Mouse (Mus musculus) liver, adult 2 months (tissue): Measurements from ENCODE around the gene Gm10447. TPM values are rescaled to one million over a fixed set of nuclear protein-coding genes. Genes with fewer than 3 reads are reported as not detected.

Source experiments
- DNase-seq: peaks from one replicate; pipeline ENCODE4 v3.0.0-alpha.2; 2011; ENCODE audit warnings: low read depth, low spot score; ENCODE audit errors: extremely low read depth
- H3K27ac ChIP-seq: fragments of 200-500 bp; replicated peaks from 2 replicates; pipeline ENCODE4 v1.5.1; 2012; ENCODE audit warnings: low read depth, mild to moderate bottlenecking, control low read depth, inconsistent platforms, low read length; ENCODE audit not compliant: insufficient read depth
- H3K27me3 ChIP-seq: fragments of 200-500 bp; 2 replicates; pipeline ENCODE4 v1.6.1; 2012; ENCODE audit warnings: mild to moderate bottlenecking, moderate library complexity, low read length, inconsistent platforms; ENCODE audit not compliant: control insufficient read depth, insufficient read depth
- H3K36me3 ChIP-seq: fragments of 200-500 bp; 2 replicates; pipeline ENCODE4 v1.6.1; 2012; ENCODE audit warnings: low read length, inconsistent platforms; ENCODE audit not compliant: control insufficient read depth, insufficient read depth
- H3K4me1 ChIP-seq: fragments of 200-500 bp; 2 replicates; pipeline ENCODE4 v1.6.1; 2011; ENCODE audit warnings: low read length; ENCODE audit not compliant: control insufficient read depth, insufficient read depth
- H3K4me3 ChIP-seq: fragments of 200-500 bp; 2 replicates; pipeline ENCODE4 v1.5.1; 2011; ENCODE audit warnings: low read depth, mild to moderate bottlenecking, control low read depth, low read length, moderate library complexity; ENCODE audit not compliant: insufficient read depth
- H3K79me2 ChIP-seq: fragments of 200-500 bp; 2 replicates; pipeline ENCODE4 v1.6.1; 2012; ENCODE audit warnings: inconsistent platforms, mild to moderate bottlenecking, low read length, moderate library complexity; ENCODE audit not compliant: control insufficient read depth, insufficient read depth
- H3K9ac ChIP-seq: fragments of 200-500 bp; 2 replicates; pipeline ENCODE4 v1.6.1; 2012; ENCODE audit warnings: low read depth, mild to moderate bottlenecking, control low read depth, inconsistent platforms, low read length
- CTCF ChIP-seq: fragments of 200-500 bp; IDR thresholded peaks from 2 replicates; pipeline ENCODE4 v1.5.1; 2011; ENCODE audit warnings: low read depth, low read length, control low read depth
- POLR2A ChIP-seq: fragments of 200-500 bp; IDR thresholded peaks from 2 replicates; pipeline ENCODE4 v1.6.1; 2011; ENCODE audit warnings: low read length, control low read depth; ENCODE audit not compliant: insufficient read depth; ENCODE audit errors: extremely low read depth
- WGBS: fragments of 180-500 bp; shearing (Covaris S2); methylation state at CpG from one replicate; pipeline ENCODE4 v1.1.7; 2018; 5-methylcytosine and 5-hydroxymethylcytosine counted together
- polyA plus RNA-seq: library from polyadenylated mRNA; depleted of rRNA; stranded (reverse); fragments of >200 nt; gene quantifications from 2 replicates; pipeline ENCODE4 v1.2.3, GENCODE M21; 2012
- total RNA-seq: library from RNA; depleted of rRNA; stranded (reverse); fragments of >200 nt; gene quantifications from 2 replicates; pipeline ENCODE4 v1.2.3, GENCODE M21; 2014

Gm10447 gene
- total and polyA plus RNA-seq, 2 experiments, result 0.46 to 2.5 TPM

DNA sequence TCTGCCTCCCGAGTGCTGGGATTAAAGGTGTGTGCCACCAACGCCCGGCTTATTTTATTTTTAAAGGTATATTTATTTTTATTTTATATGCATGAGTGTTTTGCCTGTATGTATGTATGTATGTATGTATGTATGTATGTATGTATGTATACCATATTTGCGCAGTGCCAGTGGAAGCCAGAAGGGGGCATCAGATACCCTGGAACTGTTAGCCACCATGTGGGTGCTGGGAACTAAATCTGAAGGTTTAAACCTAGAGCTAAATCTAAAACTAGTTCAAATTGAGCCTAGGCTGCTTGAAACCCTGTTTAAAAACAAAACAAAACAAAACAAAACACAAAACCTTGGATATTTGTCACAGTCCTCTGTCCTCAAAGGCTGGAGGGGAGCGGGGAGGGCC lies 32.1 kb upstream of the Gm10447 start:
- H3K4me3 ChIP-seq, result no peak overlapping the region
- WGBS, result 98% methylated on average over 5 of the region's 5 CpGs
- no peak for DNase-seq
- H3K9ac ChIP-seq, result no peak overlapping the region
- H3K27me3 ChIP-seq, result no peaks in the 10 kb centered on the region
- no peaks in the 10 kb centered on the region for H3K36me3 ChIP-seq
- H3K4me1 ChIP-seq, result peaks cover 4% of the 10 kb centered on the region; the same call in 1 of the 2 replicates
- TF ChIP-seq CTCF, result no peak
- no peaks in the 10 kb centered on the region for H3K79me2 ChIP-seq
- no peak overlapping the region for H3K27ac ChIP-seq

DNA sequence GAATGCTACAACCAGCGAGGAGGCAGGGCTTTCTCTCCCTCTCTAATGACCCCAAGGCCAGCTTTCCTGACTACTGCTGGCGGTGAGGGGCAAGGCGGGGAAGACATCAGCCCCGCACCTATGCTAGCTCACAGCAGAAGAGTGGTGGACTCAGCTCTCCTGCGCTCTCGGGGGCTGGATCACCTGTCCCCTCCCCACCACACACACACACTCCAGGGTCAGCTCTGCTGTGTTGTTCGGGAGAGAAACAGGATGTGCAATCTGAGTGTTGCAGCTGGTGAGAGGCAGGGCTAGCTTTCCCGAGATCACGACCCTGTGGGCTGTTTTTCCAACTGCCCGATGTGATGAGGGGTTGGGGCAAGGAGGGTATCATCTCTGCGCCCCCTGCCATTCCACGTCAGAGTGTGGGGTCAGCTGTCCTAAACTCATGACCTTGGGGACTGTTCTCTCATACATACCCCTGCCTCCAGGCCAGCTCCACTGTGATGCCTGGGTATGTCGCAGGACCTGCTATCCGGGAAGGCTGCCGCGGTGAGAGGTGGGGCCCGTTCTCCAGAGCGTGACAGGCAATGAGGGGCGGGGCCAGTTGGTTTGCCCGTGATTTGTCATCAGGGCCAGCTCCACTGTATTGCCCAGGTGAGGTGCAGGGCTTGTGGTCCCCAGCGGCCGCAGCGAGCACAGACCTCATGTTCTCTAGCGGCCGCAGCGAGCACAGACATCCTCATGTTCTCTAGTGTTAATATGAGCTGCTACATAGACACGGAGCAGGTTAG lies 30.1 kb upstream of the Gm10447 start:
- Histone ChIP-seq H3K4me3 (no peak overlapping the region), H3K9ac (no peak overlapping the region), H3K79me2 (no peaks in the 10 kb centered on the region), H3K27me3 (no peaks in the 10 kb centered on the region), H3K36me3 (no peaks in the 10 kb centered on the region), H3K4me1 (peaks cover 4% of the 10 kb centered on the region; the same call in 1 of the 2 replicates), H3K27ac (no peak overlapping the region)
- WGBS, result 14% methylated on average over 27 of the region's 27 CpGs
- TF ChIP-seq CTCF (no peak), POLR2A (no peak)
- no peak for DNase-seq

GRCm38 (mm10) chr11:53486351-53486750 lies 29.4 kb upstream of the Gm10447 start:
- Histone ChIP-seq H3K27ac (no peak overlapping the region), H3K9ac (no peak overlapping the region), H3K4me3 (no peak overlapping the region), H3K36me3 (no peaks in the 10 kb centered on the region), H3K79me2 (no peaks in the 10 kb centered on the region), H3K4me1 (peaks cover 4% of the 10 kb centered on the region; the same call in 1 of the 2 replicates), H3K27me3 (no peaks in the 10 kb centered on the region)
- no peak for DNase-seq
- no peak for TF ChIP-seq CTCF
- 89% methylated on average over 3 of the region's 3 CpGs for WGBS

GRCm38 (mm10) chr11:53485719-53486118 lies 28.8 kb upstream of the Gm10447 start:
- no peaks in the 10 kb centered on the region for H3K79me2 ChIP-seq
- TF ChIP-seq POLR2A (no peak), CTCF (no peak)
- no peak overlapping the region for H3K27ac ChIP-seq
- no peaks in the 10 kb centered on the region for H3K27me3 ChIP-seq
- peaks cover 4% of the 10 kb centered on the region; the same call in 1 of the 2 replicates for H3K4me1 ChIP-seq
- H3K36me3 ChIP-seq, result no peaks in the 10 kb centered on the region
- no peak overlapping the region for H3K9ac ChIP-seq
- DNase-seq, result no peak
- no peak overlapping the region for H3K4me3 ChIP-seq
- 53% methylated on average over 3 of the region's 3 CpGs for WGBS

DNA sequence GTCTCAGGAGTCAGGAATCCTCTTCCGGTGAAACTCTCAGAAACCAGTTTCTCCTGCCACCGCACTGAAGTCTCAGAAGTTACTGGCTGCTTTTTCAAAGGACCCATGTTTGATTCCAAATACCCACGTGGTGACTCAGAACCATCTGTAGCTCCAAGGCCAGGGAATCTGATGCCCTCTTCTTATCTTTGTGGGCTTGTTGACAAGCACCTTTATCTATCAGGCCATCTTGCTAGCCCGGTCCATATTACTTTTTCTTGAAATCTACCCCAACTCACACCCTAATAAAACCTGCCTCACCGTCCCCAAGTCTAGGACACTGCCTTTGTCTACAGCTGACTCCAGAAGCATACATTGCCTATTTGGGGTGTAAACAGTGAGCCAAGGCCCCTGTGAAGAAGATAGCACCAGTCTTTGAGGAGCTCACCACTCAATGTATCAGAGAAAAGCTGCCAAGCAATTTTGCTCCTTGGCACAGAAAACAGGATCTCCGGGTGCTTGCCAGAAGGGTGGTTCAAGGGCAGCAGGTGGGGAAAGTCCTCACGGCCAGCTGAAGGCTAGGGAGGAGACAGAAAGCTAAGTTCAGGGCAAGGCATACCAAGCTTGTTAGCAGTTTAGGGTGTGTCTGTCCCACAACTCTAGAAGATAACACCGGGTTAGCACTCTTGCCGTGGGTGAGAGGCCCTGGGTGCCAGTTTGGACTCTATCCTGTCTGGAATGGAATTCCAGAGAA lies 26.4 kb upstream of the Gm10447 start:
- no peak overlapping the region for H3K4me3 ChIP-seq
- peaks cover 18% of the 10 kb centered on the region for H3K27me3 ChIP-seq
- no peak overlapping the region for H3K27ac ChIP-seq
- 69% methylated on average over 9 of the region's 9 CpGs for WGBS
- no peak overlapping the region for H3K9ac ChIP-seq
- DNase-seq, result no peak
- H3K36me3 ChIP-seq, result no peaks in the 10 kb centered on the region
- H3K4me1 ChIP-seq, result peaks cover 4% of the 10 kb centered on the region; the same call in 1 of the 2 replicates
- TF ChIP-seq POLR2A (no peak), CTCF (no peak)
- no peaks in the 10 kb centered on the region for H3K79me2 ChIP-seq
